Mouse (Mus musculus): ENCODE measurements around the gene Abca1.

DNA sequence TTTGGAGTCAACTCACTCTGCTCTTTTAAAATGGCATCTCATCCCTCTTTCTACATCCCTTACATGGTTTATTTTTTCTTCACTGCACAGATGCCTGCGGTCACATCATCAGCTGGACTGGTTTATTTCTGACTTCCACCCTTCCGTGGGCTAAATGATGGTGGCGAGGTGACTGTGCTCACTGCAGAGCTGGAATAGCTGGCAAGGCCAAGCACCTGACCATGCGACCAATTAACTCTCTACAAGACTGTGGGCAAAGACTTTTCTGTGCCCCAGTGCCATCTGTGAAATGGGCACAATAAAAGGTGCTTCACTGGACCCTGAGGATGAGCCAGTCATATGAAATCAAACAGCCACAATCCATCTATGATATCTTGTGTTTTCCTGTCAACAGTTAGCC is 66.1 kb downstream of the Abca1 start:
- TF ChIP-seq CTCF (conservative IDR thresholded peaks at IDR 0.05; ENCODE audit: insufficient read depth, insufficient read length, low read depth, low read length) (no peak), POLR2A (IDR thresholded peaks at IDR 0.05; ENCODE audit: low read depth, low read length) (no peak)
